Mouse (Mus musculus) embryonic facial prominence, embryonic 10.5 days (tissue): ENCODE results near the gene Fam71e2. TPM values are rescaled to one million over a fixed set of nuclear protein-coding genes. Genes with fewer than 3 reads are reported as not detected.
A peak's percentile ranks its signal among the peaks of the same experiment; 100 is the strongest.

Experiments
- DNase-seq: peaks from one replicate; pipeline ENCODE4 v3.0.0-alpha.2; 2017; ENCODE audit warnings: low spot score
- H3K27ac ChIP-seq: fragments of 300-500 bp; sonication (generic); replicated peaks from 2 replicates; pipeline ENCODE4 v1.5.1; 2016; ENCODE audit warnings: mild to moderate bottlenecking
- H3K27me3 ChIP-seq: fragments of 300-500 bp; sonication (generic); replicated peaks from 2 replicates; pipeline ENCODE4 v1.6.1; 2016; ENCODE audit warnings: low read depth, mild to moderate bottlenecking; ENCODE audit not compliant: poor library complexity, severe bottlenecking
- H3K36me3 ChIP-seq: fragments of 300-500 bp; sonication (generic); replicated peaks from 2 replicates; pipeline ENCODE4 v1.6.1; 2016; ENCODE audit warnings: mild to moderate bottlenecking, moderate library complexity
- H3K4me1 ChIP-seq: fragments of 300-500 bp; sonication (generic); 2 replicates; pipeline ENCODE4 v1.6.1; 2016
- H3K4me3 ChIP-seq: fragments of 300-500 bp; sonication (generic); 2 replicates; pipeline ENCODE4 v1.5.1; 2016; ENCODE audit warnings: mild to moderate bottlenecking, moderate library complexity
- H3K9me3 ChIP-seq: fragments of 300-500 bp; sonication (generic); 2 replicates; pipeline ENCODE4 v1.6.1; 2016; ENCODE audit warnings: mild to moderate bottlenecking
- WGBS: fragments of 180-500 bp; shearing (Covaris S2); methylation state at CpG from one replicate; pipeline ENCODE4 v1.1.7; 2016; 5-methylcytosine and 5-hydroxymethylcytosine counted together
- polyA plus RNA-seq: library from polyadenylated mRNA; unstranded; fragments of >200 nt; fragmentation: Nextera tagmentation; extraction: Ambion mirVana; gene quantifications from 2 replicates; pipeline ENCODE4 v1.2.1, GENCODE M21; 2016

Fam71e2 gene
- polyA plus RNA-seq, 1 experiment from 2014 or later = not detected

- WGBS = 82% methylated on average over 3 of the region's 3 CpGs
- Histone ChIP-seq H3K4me3 (no peak overlapping the region), H3K27me3 (no peaks in the 10 kb centered on the region), H3K4me1 (no peaks in the 10 kb centered on the region), H3K36me3 (peaks cover 99% of the 10 kb centered on the region), H3K9me3 (no peaks in the 10 kb centered on the region), H3K27ac (no peak overlapping the region)
- DNase-seq = no peak
These were observed 58.5 kb downstream of the Fam71e2 start for GRCm38 (mm10) chr7:4712594-4712993.

GRCm38 (mm10) chr7:4705098-4705497 is 66.0 kb downstream of the Fam71e2 start:
- Histone ChIP-seq H3K4me3 (no peak overlapping the region), H3K4me1 (peaks cover 16% of the 10 kb centered on the region), H3K36me3 (peaks cover 93% of the 10 kb centered on the region), H3K27me3 (no peaks in the 10 kb centered on the region), H3K27ac (no peak overlapping the region), H3K9me3 (no peaks in the 10 kb centered on the region)
- peak; percentile 38 for DNase-seq
- 42% methylated on average over 18 of the region's 18 CpGs for WGBS

Other genes starting within 250 kb of the Fam71e2 start
- gene Tnni3, start 247.1 kb downstream of the Fam71e2 start, polyA plus RNA-seq = 2.7 and 3.6 TPM in 2 replicates
- 1.9 and 3.0 TPM in 2 replicates for gene Dnaaf3, start 238.8 kb downstream of the Fam71e2 start, polyA plus RNA-seq
- 4.3 and 5.6 TPM in 2 replicates for gene Syt5, start 223.8 kb downstream of the Fam71e2 start, polyA plus RNA-seq
- gene Ptprh, start 167.3 kb downstream of the Fam71e2 start, polyA plus RNA-seq = not detected in 2 replicates
- gene Tmem86b, start 139.9 kb downstream of the Fam71e2 start, polyA plus RNA-seq = 1.9 and 2.1 TPM in 2 replicates
- gene Ppp6r1, start 112.3 kb downstream of the Fam71e2 start, polyA plus RNA-seq = 9.3 and 11.0 TPM in 2 replicates
- gene Hspbp1, start 86.2 kb downstream of the Fam71e2 start, polyA plus RNA-seq = 131 and 136 TPM in 2 replicates
- 2.0 and 2.2 TPM in 2 replicates for gene Brsk1, start 80.7 kb downstream of the Fam71e2 start, polyA plus RNA-seq
- 0.14 and 0.20 TPM in 2 replicates for gene Tmem150b, start 46.1 kb downstream of the Fam71e2 start, polyA plus RNA-seq
- 102 and 103 TPM in 2 replicates for gene Kmt5c, start 31.2 kb downstream of the Fam71e2 start, polyA plus RNA-seq
- gene Cox6b2, start 18.2 kb downstream of the Fam71e2 start, polyA plus RNA-seq = 42.5 and 46.0 TPM in 2 replicates
- gene Il11, start 11.6 kb upstream of the Fam71e2 start, polyA plus RNA-seq = 0.15 and 0.19 TPM in 2 replicates
- not detected in 2 replicates for gene Tmem190, start 11.6 kb upstream of the Fam71e2 start, polyA plus RNA-seq
- 4.1 and 4.2 TPM in 2 replicates for gene Tmem238, start 18.4 kb upstream of the Fam71e2 start, polyA plus RNA-seq
- 386 and 403 TPM in 2 replicates for gene Rpl28, start 21.6 kb upstream of the Fam71e2 start, polyA plus RNA-seq
- 422 and 438 TPM in 2 replicates for gene Ube2s, start 41.3 kb upstream of the Fam71e2 start, polyA plus RNA-seq
- 0.23 and 0.35 TPM in 2 replicates for gene Shisa7, start 73.4 kb upstream of the Fam71e2 start, polyA plus RNA-seq
- 2.6 and 4.1 TPM in 2 replicates for gene Isoc2b, start 99.0 kb upstream of the Fam71e2 start, polyA plus RNA-seq
- 0.68 and 0.86 TPM in 2 replicates for gene Isoc2a, start 105.9 kb upstream of the Fam71e2 start, polyA plus RNA-seq
- 0.22 TPM in 1 of 2 replicates, not detected in the other for gene Gm36210, start 135.2 kb upstream of the Fam71e2 start, polyA plus RNA-seq
- 4.5 and 4.6 TPM in 2 replicates for gene Zfp628, start 143.9 kb upstream of the Fam71e2 start, polyA plus RNA-seq
- 4.9 and 5.3 TPM in 2 replicates for gene Nat14, start 150.7 kb upstream of the Fam71e2 start, polyA plus RNA-seq
- 1.4 and 1.7 TPM in 2 replicates for gene Ssc5d, start 154.5 kb upstream of the Fam71e2 start, polyA plus RNA-seq
- gene Sbk2, start 193.1 kb upstream of the Fam71e2 start, polyA plus RNA-seq = 0.09 TPM in 1 of 2 replicates, not detected in the other
- gene Sbk3, start 199.9 kb upstream of the Fam71e2 start, polyA plus RNA-seq = 0.05 TPM in 1 of 2 replicates, not detected in the other
- 24.8 and 29.3 TPM in 2 replicates for gene Zfp579, start 224.9 kb upstream of the Fam71e2 start, polyA plus RNA-seq
- gene Zfp524, start 243.1 kb upstream of the Fam71e2 start, polyA plus RNA-seq = 7.8 and 8.0 TPM in 2 replicates
- gene Fiz1, start 243.4 kb upstream of the Fam71e2 start, polyA plus RNA-seq = 55.6 and 56.5 TPM in 2 replicates
- gene Gm44973, start 244.2 kb upstream of the Fam71e2 start, polyA plus RNA-seq = 0.38 and 1.3 TPM in 2 replicates
- gene Zfp865, start 249.1 kb upstream of the Fam71e2 start, polyA plus RNA-seq = 6.1 and 6.6 TPM in 2 replicates
- 7.9 and 8.0 TPM in 2 replicates for gene Ccdc106, start 249.3 kb upstream of the Fam71e2 start, polyA plus RNA-seq